Mouse (Mus musculus) colon, adult 2 months (tissue): ENCODE data around the gene Gpr152. TPM values are rescaled to one million over a fixed set of nuclear protein-coding genes. Genes with fewer than 3 reads are reported as not detected.

Source experiments
- polyA plus RNA-seq: library from polyadenylated mRNA; depleted of rRNA; stranded (reverse); fragments of >200 nt; gene quantifications from 2 replicates; pipeline ENCODE4 v1.2.3, GENCODE M21; 2012; rRNA removed

Gpr152 gene
- 0.02 and 0.05 TPM in 2 replicates for polyA plus RNA-seq

DNA sequence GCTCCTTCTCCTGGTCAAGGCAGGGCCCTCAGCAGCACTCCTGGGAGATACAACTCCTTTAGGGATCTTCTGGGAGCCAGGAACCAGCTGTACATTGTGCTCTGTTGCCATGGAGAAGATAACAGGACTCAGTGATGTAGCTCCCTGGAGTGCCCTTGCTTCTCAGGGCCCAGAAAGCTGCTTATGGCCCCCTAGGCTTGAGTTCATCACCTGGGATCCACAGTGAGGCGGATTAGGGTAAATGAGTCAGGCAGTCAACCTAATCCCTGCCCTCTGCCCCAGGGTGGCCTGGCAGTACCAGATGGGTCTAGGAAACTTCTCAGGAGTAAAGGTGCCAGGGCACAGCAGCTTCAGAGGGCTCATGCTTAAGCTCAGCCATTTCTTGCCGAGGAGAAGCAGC, at the start of gene Gpr152:
Gene Gpr152, plus strand, starts transcription at position 342 of the 400 bp plus-strand sequence.

GRCm38 (mm10) chr19:4096642-4097440, 42.7 kb upstream of the Gpr152 start, which contains the start of gene Cdk2ap2:
TSS of gene Cdk2ap2 (plus strand) at chr19:4097182.

GRCm38 (mm10) chr19:4099837-4100717, 39.5 kb upstream of the Gpr152 start, which contains the start of gene Pitpnm1:
TSS of gene Pitpnm1 (plus strand) at chr19:4099998.

GRCm38 (mm10) chr19:4125741-4126696, 13.6 kb upstream of the Gpr152 start, which contains the start of gene Aip:
TSS of gene Aip (minus strand) at chr19:4125858.

DNA sequence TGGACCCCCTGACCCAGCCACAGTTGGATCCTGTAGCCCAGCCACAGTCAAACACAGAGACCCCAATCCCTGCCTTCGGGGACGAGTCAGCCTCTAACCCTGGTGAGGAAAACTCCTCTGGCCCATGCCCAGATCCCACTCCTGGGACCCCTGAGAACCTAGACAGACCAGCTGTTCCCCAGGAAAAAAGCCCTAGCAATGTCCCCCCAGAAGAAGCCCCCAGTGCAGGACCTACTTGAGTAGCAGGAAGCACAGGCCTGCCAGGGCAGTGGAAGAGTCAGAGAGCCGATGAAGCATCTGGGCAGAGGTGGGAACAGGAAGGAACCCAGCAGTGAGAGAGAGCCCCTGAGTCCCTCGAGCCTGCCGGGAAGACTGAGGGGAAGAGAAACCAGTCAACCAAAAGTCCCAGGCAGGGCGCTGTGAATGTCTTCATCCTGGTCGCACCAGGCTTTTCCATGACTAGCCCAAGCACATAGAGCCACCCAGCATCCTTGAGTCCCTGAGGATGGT, 4.2 kb downstream of the Gpr152 start, which contains the start of gene Cabp4:
Gene Cabp4, minus strand, starts transcription at position 275 of the 510 bp plus-strand sequence.

DNA sequence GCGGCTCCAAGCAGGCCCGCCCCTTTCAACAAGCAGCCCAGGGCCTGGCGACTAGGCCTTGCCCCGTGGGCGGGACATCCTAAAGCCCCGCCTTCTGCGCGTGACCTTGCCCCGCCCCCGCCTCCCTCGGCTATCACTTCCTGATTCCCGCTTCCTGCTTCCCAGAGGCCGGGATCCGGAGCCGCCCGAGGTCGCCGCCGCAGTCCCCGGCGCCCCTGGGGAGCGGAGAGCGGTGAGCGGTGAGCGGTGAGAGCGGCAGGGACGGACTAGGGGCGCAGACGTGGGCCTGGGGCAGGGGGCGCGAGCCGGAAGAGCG, 8.9 kb downstream of the Gpr152 start, which contains the start of gene Coro1b:
Gene Coro1b, plus strand, starts transcription at position 129 of the 316 bp plus-strand sequence.

GRCm38 (mm10) chr19:4153232-4153654, 13.7 kb downstream of the Gpr152 start, which contains the start of gene Ptprcap:
TSS of gene Ptprcap (plus strand) at chr19:4153604.

GRCm38 (mm10) chr19:4162646-4163542, 23.3 kb downstream of the Gpr152 start, which contains the start of gene Rps6kb2:
TSS of gene Rps6kb2 (minus strand) at chr19:4163354.

DNA sequence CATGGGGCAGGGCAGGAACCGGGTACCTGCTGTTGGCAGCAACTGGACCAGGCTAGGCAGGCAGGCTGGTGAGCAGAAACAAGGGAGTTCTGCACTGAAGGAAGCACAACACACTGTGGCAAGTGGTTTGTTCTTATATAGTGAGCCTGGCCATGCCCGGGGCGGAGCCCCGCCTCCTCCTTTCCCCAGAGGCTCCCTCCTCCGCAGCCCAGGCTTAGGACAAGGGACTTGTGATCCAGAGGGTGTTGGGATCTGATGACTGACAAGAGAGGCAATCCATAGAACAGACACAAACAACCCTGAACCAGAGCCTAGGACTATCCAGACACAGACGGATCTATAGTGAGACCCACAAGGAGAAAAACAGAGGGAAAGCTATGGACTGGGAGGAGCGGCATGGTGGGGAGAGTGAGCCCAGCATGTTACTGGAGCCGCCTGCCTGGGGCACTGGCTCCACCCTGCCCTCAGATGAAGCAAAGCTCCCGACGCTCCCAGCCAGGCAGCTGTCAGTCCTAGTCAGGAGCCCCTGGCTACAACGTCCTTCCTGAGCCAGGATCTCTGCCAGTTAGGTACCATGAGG, 35.9 kb downstream of the Gpr152 start, which contains the start of gene Carns1:
Gene Carns1, minus strand, starts transcription at position 112 of the 580 bp plus-strand sequence.

GRCm38 (mm10) chr19:4190831-4191334, 51.3 kb downstream of the Gpr152 start, which contains the start of gene Tbc1d10c:
TSS of gene Tbc1d10c (minus strand) at chr19:4191284.

GRCm38 (mm10) chr19:4191528-4192250, 52.1 kb downstream of the Gpr152 start, which contains the start of gene Ppp1ca:
TSS of gene Ppp1ca (plus strand) at chr19:4192065.

Other genes starting within 250 kb of the Gpr152 start
- 146 and 188 TPM in 2 replicates for gene Tcirg1, start 232.7 kb upstream of the Gpr152 start, polyA plus RNA-seq
- gene Ndufs8, start 227.0 kb upstream of the Gpr152 start, polyA plus RNA-seq = 279 and 336 TPM in 2 replicates
- gene Aldh3b1, start 210.0 kb upstream of the Gpr152 start, polyA plus RNA-seq = 14.9 and 17.0 TPM in 2 replicates
- 160 and 202 TPM in 2 replicates for gene Unc93b1, start 204.6 kb upstream of the Gpr152 start, polyA plus RNA-seq
- 0.15 and 0.35 TPM in 2 replicates for gene Aldh3b3, start 181.1 kb upstream of the Gpr152 start, polyA plus RNA-seq
- 14.5 and 14.7 TPM in 2 replicates for gene Aldh3b2, start 167.5 kb upstream of the Gpr152 start, polyA plus RNA-seq
- 55.2 and 55.9 TPM in 2 replicates for gene Acy3, start 153.2 kb upstream of the Gpr152 start, polyA plus RNA-seq
- not detected in 2 replicates for gene Tbx10, start 147.0 kb upstream of the Gpr152 start, polyA plus RNA-seq
- 18.7 and 25.7 TPM in 2 replicates for gene Nudt8, start 139.2 kb upstream of the Gpr152 start, polyA plus RNA-seq
- 2.1 and 2.5 TPM in 2 replicates for gene Gm49405, start 139.2 kb upstream of the Gpr152 start, polyA plus RNA-seq
- gene Doc2g, start 136.5 kb upstream of the Gpr152 start, polyA plus RNA-seq = 10.8 and 11.5 TPM in 2 replicates
- 185 and 192 TPM in 2 replicates for gene Ndufv1, start 127.0 kb upstream of the Gpr152 start, polyA plus RNA-seq
- gene Gstp1, start 101.8 kb upstream of the Gpr152 start, polyA plus RNA-seq = 871 and 970 TPM in 2 replicates
- gene Gstp2, start 93.8 kb upstream of the Gpr152 start, polyA plus RNA-seq = 192 and 247 TPM in 2 replicates
- 8.4 and 8.5 TPM in 2 replicates for gene Gstp3, start 80.2 kb upstream of the Gpr152 start, polyA plus RNA-seq
- 2.5 TPM in 1 of 2 replicates, not detected in the other for gene Cabp2, start 58.2 kb upstream of the Gpr152 start, polyA plus RNA-seq
- gene Cdk2ap2, start 42.6 kb upstream of the Gpr152 start, polyA plus RNA-seq = 321 and 393 TPM in 2 replicates
- gene Pitpnm1, start 39.8 kb upstream of the Gpr152 start, polyA plus RNA-seq = 133 and 136 TPM in 2 replicates
- 65.0 and 68.8 TPM in 2 replicates for gene Aip, start 13.9 kb upstream of the Gpr152 start, polyA plus RNA-seq
- 0.15 and 0.28 TPM in 2 replicates for gene Cabp4, start 4.2 kb downstream of the Gpr152 start, polyA plus RNA-seq
- gene Coro1b, start 8.8 kb downstream of the Gpr152 start, polyA plus RNA-seq = 657 and 730 TPM in 2 replicates
- gene Ptprcap, start 13.8 kb downstream of the Gpr152 start, polyA plus RNA-seq = 74.8 and 129 TPM in 2 replicates
- 38.0 and 53.9 TPM in 2 replicates for gene Rps6kb2, start 23.6 kb downstream of the Gpr152 start, polyA plus RNA-seq
- gene Carns1, start 35.7 kb downstream of the Gpr152 start, polyA plus RNA-seq = 5.3 and 9.0 TPM in 2 replicates
- gene Tbc1d10c, start 51.5 kb downstream of the Gpr152 start, polyA plus RNA-seq = 9.9 and 10.0 TPM in 2 replicates
- 488 and 523 TPM in 2 replicates for gene Ppp1ca, start 52.3 kb downstream of the Gpr152 start, polyA plus RNA-seq
- gene Rad9a, start 61.9 kb downstream of the Gpr152 start, polyA plus RNA-seq = 15.7 and 22.4 TPM in 2 replicates
- 8.3 and 14.8 TPM in 2 replicates for gene Clcf1, start 74.5 kb downstream of the Gpr152 start, polyA plus RNA-seq
- not detected in 2 replicates for gene AC109138.7, start 74.6 kb downstream of the Gpr152 start, polyA plus RNA-seq
- gene Pold4, start 92.1 kb downstream of the Gpr152 start, polyA plus RNA-seq = 86.7 and 104 TPM in 2 replicates
- gene Ssh3, start 129.4 kb downstream of the Gpr152 start, polyA plus RNA-seq = 188 and 216 TPM in 2 replicates
- gene Ankrd13d, start 143.3 kb downstream of the Gpr152 start, polyA plus RNA-seq = 4.3 and 7.3 TPM in 2 replicates
- 120 and 123 TPM in 2 replicates for gene Grk2, start 166.4 kb downstream of the Gpr152 start, polyA plus RNA-seq